Mouse (Mus musculus) lung, embryonic 15.5 days (tissue): ENCODE results near the gene Ppp1r13l. TPM values are rescaled to one million over a fixed set of nuclear protein-coding genes. Genes with fewer than 3 reads are reported as not detected.
A peak's percentile ranks its signal among the peaks of the same experiment; 100 is the strongest.

Experiments used
- ATAC-seq: fragments of 200-750 bp; cut with Nextera tagmentation; 2 replicates; pipeline ENCODE4 v1.8.0; 2017; ENCODE audit warnings: moderate number of reproducible peaks, borderline replicate concordance; ENCODE audit not compliant: low FRiP score, low TSS enrichment; ENCODE audit errors: extremely low read depth
- H3K27ac ChIP-seq: fragments of 300-500 bp; sonication (generic); 2 replicates; pipeline ENCODE4 v1.5.1; 2015; ENCODE audit warnings: moderate library complexity, mild to moderate bottlenecking, inconsistent platforms
- H3K27me3 ChIP-seq: fragments of 300-500 bp; sonication (generic); 2 replicates; pipeline ENCODE4 v1.6.1; 2015; ENCODE audit warnings: inconsistent platforms
- H3K36me3 ChIP-seq: fragments of 300-500 bp; sonication (generic); 2 replicates; pipeline ENCODE4 v1.6.1; 2015; ENCODE audit warnings: inconsistent platforms
- H3K4me1 ChIP-seq: fragments of 300-500 bp; sonication (generic); 2 replicates; pipeline ENCODE4 v1.6.1; 2015; ENCODE audit warnings: inconsistent platforms
- H3K4me2 ChIP-seq: fragments of 300-500 bp; sonication (generic); 2 replicates; pipeline ENCODE4 v1.6.1; 2015; ENCODE audit warnings: inconsistent platforms, mild to moderate bottlenecking, moderate library complexity
- H3K4me3 ChIP-seq: fragments of 300-500 bp; sonication (generic); 2 replicates; pipeline ENCODE4 v1.5.1; 2015; ENCODE audit warnings: mild to moderate bottlenecking, inconsistent platforms
- H3K9ac ChIP-seq: fragments of 300-500 bp; sonication (generic); 2 replicates; pipeline ENCODE4 v1.6.1; 2015; ENCODE audit warnings: inconsistent platforms
- H3K9me3 ChIP-seq: fragments of 300-500 bp; sonication (generic); 2 replicates; pipeline ENCODE4 v1.6.1; 2016; ENCODE audit warnings: inconsistent platforms
- WGBS: fragments of 180-500 bp; shearing (Covaris S2); methylation state at CpG from one replicate; pipeline ENCODE4 v1.1.7; 2015; 5-methylcytosine and 5-hydroxymethylcytosine counted together
- polyA plus RNA-seq: library from polyadenylated mRNA; unstranded; fragments of >200 nt; fragmentation: Nextera tagmentation; extraction: Ambion mirVana; gene quantifications from 2 replicates; pipeline ENCODE4 v1.2.1, GENCODE M21; 2015

Ppp1r13l gene
- polyA plus RNA-seq, 1 experiment from 2014 or later, result 6.8 TPM

GRCm38 (mm10) chr7:19322489-19322888, 37.1 kb upstream of the Ppp1r13l start:
- no peak overlapping the region for H3K4me3 ChIP-seq
- peaks cover 18% of the 10 kb centered on the region for H3K27me3 ChIP-seq
- 29% methylated on average over 9 of the region's 9 CpGs for WGBS
- no peak overlapping the region for H3K9ac ChIP-seq
- ATAC-seq, result no peak
- H3K4me1 ChIP-seq, result peaks cover 29% of the 10 kb centered on the region
- no peak overlapping the region for H3K27ac ChIP-seq
- no peaks in the 10 kb centered on the region for H3K9me3 ChIP-seq
- no peaks in the 10 kb centered on the region for H3K36me3 ChIP-seq
- no peak overlapping the region for H3K4me2 ChIP-seq

- ATAC-seq, result no peak
- no peak overlapping the region for H3K4me2 ChIP-seq
- H3K27ac ChIP-seq, result no peak overlapping the region
- no peak overlapping the region for H3K9ac ChIP-seq
- 78% methylated on average over 11 of the region's 11 CpGs for WGBS
- no peaks in the 10 kb centered on the region for H3K36me3 ChIP-seq
- H3K4me1 ChIP-seq, result peaks cover 33% of the 10 kb centered on the region
- no peak overlapping the region for H3K4me3 ChIP-seq
- H3K27me3 ChIP-seq, result peaks cover 9% of the 10 kb centered on the region
- no peaks in the 10 kb centered on the region for H3K9me3 ChIP-seq
Observed at GRCm38 (mm10) chr7:19324221-19324620, 35.3 kb upstream of the Ppp1r13l start.

GRCm38 (mm10) chr7:19325262-19326199, 34.0 kb upstream of the Ppp1r13l start:
- no peak overlapping the region for H3K4me3 ChIP-seq
- WGBS, result 66% methylated on average over 21 of the region's 21 CpGs
- 0 out of 2 replicates have a peak overlapping the region, but pooled peaks have one; percentile 27 for H3K9ac ChIP-seq
- no peaks in the 10 kb centered on the region for H3K9me3 ChIP-seq
- H3K4me1 ChIP-seq, result peaks cover 23% of the 10 kb centered on the region
- no peak overlapping the region for H3K27ac ChIP-seq
- H3K4me2 ChIP-seq, result peak overlapping the region; percentile 73
- no peaks in the 10 kb centered on the region for H3K36me3 ChIP-seq
- ATAC-seq, result no peak
- peaks cover 7% of the 10 kb centered on the region; the same call in 1 of the 2 replicates for H3K27me3 ChIP-seq

- Histone ChIP-seq H3K36me3 (no peaks in the 10 kb centered on the region), H3K9ac (peak overlapping the region; percentile 27; the same call in 1 of the 2 replicates), H3K27ac (peak overlapping the region; percentile 77), H3K9me3 (no peaks in the 10 kb centered on the region), H3K27me3 (peaks cover 7% of the 10 kb centered on the region; the same call in 1 of the 2 replicates), H3K4me1 (peaks cover 23% of the 10 kb centered on the region), H3K4me3 (peak overlapping the region; percentile 35), H3K4me2 (peak overlapping the region; percentile 73)
- ATAC-seq, result peak; percentile 84
- under 1% methylated on average over 20 of the region's 20 CpGs for WGBS
Observed at GRCm38 (mm10) chr7:19326359-19326758, 33.2 kb upstream of the Ppp1r13l start.

GRCm38 (mm10) chr7:19327128-19327527, 32.4 kb upstream of the Ppp1r13l start:
- peak; percentile 81 for ATAC-seq
- Histone ChIP-seq H3K9ac (peak overlapping the region; percentile 27), H3K4me1 (peaks cover 23% of the 10 kb centered on the region), H3K4me3 (peak overlapping the region; percentile 35), H3K9me3 (no peaks in the 10 kb centered on the region), H3K27ac (peak overlapping the region; percentile 77), H3K27me3 (peaks cover 6% of the 10 kb centered on the region; the same call in 1 of the 2 replicates), H3K36me3 (no peaks in the 10 kb centered on the region), H3K4me2 (peak overlapping the region; percentile 73)
- WGBS, result 1% methylated on average over 22 of the region's 22 CpGs

GRCm38 (mm10) chr7:19327782-19328181, 31.8 kb upstream of the Ppp1r13l start:
- H3K27me3 ChIP-seq, result no peaks in the 10 kb centered on the region
- no peak overlapping the region for H3K9ac ChIP-seq
- H3K4me3 ChIP-seq, result no peak overlapping the region
- ATAC-seq, result no peak
- H3K4me1 ChIP-seq, result peaks cover 26% of the 10 kb centered on the region
- no peaks in the 10 kb centered on the region for H3K36me3 ChIP-seq
- H3K27ac ChIP-seq, result no peak overlapping the region
- WGBS, result 73% methylated on average over 5 of the region's 5 CpGs
- no peaks in the 10 kb centered on the region for H3K9me3 ChIP-seq
- H3K4me2 ChIP-seq, result peak overlapping the region; percentile 73; the same call in 1 of the 2 replicates

- Histone ChIP-seq H3K9me3 (no peaks in the 10 kb centered on the region), H3K4me1 (peaks cover 27% of the 10 kb centered on the region)
- no peak for ATAC-seq
Observed at GRCm38 (mm10) chr7:19328425-19328824, 31.1 kb upstream of the Ppp1r13l start.

GRCm38 (mm10) chr7:19331910-19332309, 27.6 kb upstream of the Ppp1r13l start:
- Histone ChIP-seq H3K9me3 (no peaks in the 10 kb centered on the region), H3K4me2 (no peak overlapping the region), H3K9ac (no peak overlapping the region), H3K27me3 (no peaks in the 10 kb centered on the region), H3K4me3 (no peak overlapping the region), H3K36me3 (no peaks in the 10 kb centered on the region), H3K4me1 (peaks cover 14% of the 10 kb centered on the region), H3K27ac (no peak overlapping the region)
- ATAC-seq, result no peak
- WGBS, result 66% methylated on average over 2 of the region's 2 CpGs

More at GRCm38 (mm10) chr7:19328425-19328824, 31.1 kb upstream of the Ppp1r13l start:
- Histone ChIP-seq H3K27me3 (no peaks in the 10 kb centered on the region), H3K9ac (no peak overlapping the region), H3K27ac (no peak overlapping the region), H3K36me3 (no peaks in the 10 kb centered on the region), H3K4me3 (no peak overlapping the region), H3K4me2 (no peak overlapping the region)

- Histone ChIP-seq H3K27me3 (no peaks in the 10 kb centered on the region), H3K9me3 (no peaks in the 10 kb centered on the region), H3K27ac (peak overlapping the region; percentile 70), H3K4me2 (peak overlapping the region; percentile 87), H3K4me1 (peaks cover 5% of the 10 kb centered on the region), H3K36me3 (no peaks in the 10 kb centered on the region), H3K4me3 (peak overlapping the region; percentile 59), H3K9ac (peak overlapping the region; percentile 73)
- WGBS, result under 1% methylated on average over 52 of the region's 52 CpGs
- ATAC-seq, result peak; percentile 69
Observed at GRCm38 (mm10) chr7:19332709-19333352, 26.7 kb upstream of the Ppp1r13l start.

GRCm38 (mm10) chr7:19335583-19335982, 24.0 kb upstream of the Ppp1r13l start:
- no peak overlapping the region for H3K27ac ChIP-seq
- no peaks in the 10 kb centered on the region for H3K9me3 ChIP-seq
- H3K4me2 ChIP-seq, result no peak overlapping the region
- no peak overlapping the region for H3K4me3 ChIP-seq
- ATAC-seq, result no peak
- H3K4me1 ChIP-seq, result peaks cover 10% of the 10 kb centered on the region
- H3K36me3 ChIP-seq, result no peaks in the 10 kb centered on the region
- H3K9ac ChIP-seq, result no peak overlapping the region
- 46% methylated on average over 3 of the region's 3 CpGs for WGBS
- no peaks in the 10 kb centered on the region for H3K27me3 ChIP-seq

- Histone ChIP-seq H3K27me3 (peaks cover 12% of the 10 kb centered on the region), H3K27ac (no peak overlapping the region), H3K4me1 (peaks cover 20% of the 10 kb centered on the region), H3K9ac (no peak overlapping the region), H3K9me3 (no peaks in the 10 kb centered on the region), H3K36me3 (no peaks in the 10 kb centered on the region), H3K4me2 (no peak overlapping the region), H3K4me3 (no peak overlapping the region)
- ATAC-seq, result no peak
- WGBS, result 60% methylated on average over 10 of the region's 10 CpGs
Observed at GRCm38 (mm10) chr7:19337122-19337521, 22.4 kb upstream of the Ppp1r13l start.

- H3K4me1 ChIP-seq, result peaks cover 25% of the 10 kb centered on the region
- ATAC-seq, result no peak
- H3K9ac ChIP-seq, result no peak overlapping the region
- no peaks in the 10 kb centered on the region for H3K36me3 ChIP-seq
- no peak overlapping the region for H3K4me3 ChIP-seq
- H3K9me3 ChIP-seq, result no peaks in the 10 kb centered on the region
- 65% methylated on average over 2 of the region's 2 CpGs for WGBS
- H3K27ac ChIP-seq, result no peak overlapping the region
- no peak overlapping the region for H3K4me2 ChIP-seq
- peaks cover 17% of the 10 kb centered on the region for H3K27me3 ChIP-seq
Observed at GRCm38 (mm10) chr7:19338060-19338459, 21.5 kb upstream of the Ppp1r13l start.
